Mouse (Mus musculus) E14TG2a.4 (cell line): ENCODE measurements around the gene Plcb1.

Source experiments
- CTCF ChIP-seq: conservative IDR thresholded peaks from 2 replicates; pipeline ENCODE4 v1.5.1; 2014; ENCODE audit warnings: low read length
- NANOG ChIP-seq: IDR thresholded peaks from 2 replicates; pipeline ENCODE4 v1.6.1; 2014; ENCODE audit warnings: borderline replicate concordance, low read length, mixed read lengths
- POU5F1 ChIP-seq: IDR thresholded peaks from 2 replicates; pipeline ENCODE4 v1.6.1; 2014; ENCODE audit warnings: low read length, borderline replicate concordance

DNA sequence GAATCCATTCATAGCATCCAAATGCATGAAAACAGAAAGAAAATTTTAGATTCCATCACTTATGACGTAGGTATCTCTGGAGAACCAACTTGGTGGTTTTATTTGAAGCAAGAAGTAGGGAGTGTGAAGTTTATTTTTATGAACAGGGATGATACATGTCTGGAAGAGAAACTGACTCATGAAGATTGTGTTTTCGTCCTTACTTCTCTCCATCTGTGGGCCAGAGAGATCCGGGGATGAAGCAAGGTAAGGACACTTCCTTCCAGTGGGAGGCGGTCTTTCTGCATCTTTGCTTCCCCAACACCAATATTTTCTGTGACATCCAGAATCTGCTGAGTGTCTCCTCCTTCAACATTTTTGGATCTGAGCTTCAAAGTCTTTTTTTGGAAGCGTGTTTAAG, 6.0 kb upstream of the Plcb1 start:
- TF ChIP-seq CTCF (no peak), POU5F1 (no peak), NANOG (no peak)
